Mouse (Mus musculus) MEL (cell line): ENCODE data around the gene Gnaz.

Experiments
- GATA1 ChIP-seq: IDR thresholded peaks from 2 replicates; pipeline ENCODE4 v1.6.1; 2011; ENCODE audit warnings: low read depth, low read length, improper control_type of control experiment
- MAX ChIP-seq: IDR thresholded peaks from 2 replicates; pipeline ENCODE4 v1.6.1; 2011; ENCODE audit warnings: low read length, improper control_type of control experiment

- TF ChIP-seq GATA1, result no peak
- TF ChIP-seq MAX, result no peak
Observed at GRCm38 (mm10) chr10:75028743-75029142, 61.8 kb downstream of the Gnaz start.
